Mouse (Mus musculus): ENCODE measurements around the gene Kmt5c. TPM values are rescaled to one million over a fixed set of nuclear protein-coding genes. Genes with fewer than 3 reads are reported as not detected.

The Kmt5c gene
- polyA plus RNA-seq (2017; shearing (Covaris generic)) = 10 to 100 TPM; 22.9 to 25.8 TPM

DNA sequence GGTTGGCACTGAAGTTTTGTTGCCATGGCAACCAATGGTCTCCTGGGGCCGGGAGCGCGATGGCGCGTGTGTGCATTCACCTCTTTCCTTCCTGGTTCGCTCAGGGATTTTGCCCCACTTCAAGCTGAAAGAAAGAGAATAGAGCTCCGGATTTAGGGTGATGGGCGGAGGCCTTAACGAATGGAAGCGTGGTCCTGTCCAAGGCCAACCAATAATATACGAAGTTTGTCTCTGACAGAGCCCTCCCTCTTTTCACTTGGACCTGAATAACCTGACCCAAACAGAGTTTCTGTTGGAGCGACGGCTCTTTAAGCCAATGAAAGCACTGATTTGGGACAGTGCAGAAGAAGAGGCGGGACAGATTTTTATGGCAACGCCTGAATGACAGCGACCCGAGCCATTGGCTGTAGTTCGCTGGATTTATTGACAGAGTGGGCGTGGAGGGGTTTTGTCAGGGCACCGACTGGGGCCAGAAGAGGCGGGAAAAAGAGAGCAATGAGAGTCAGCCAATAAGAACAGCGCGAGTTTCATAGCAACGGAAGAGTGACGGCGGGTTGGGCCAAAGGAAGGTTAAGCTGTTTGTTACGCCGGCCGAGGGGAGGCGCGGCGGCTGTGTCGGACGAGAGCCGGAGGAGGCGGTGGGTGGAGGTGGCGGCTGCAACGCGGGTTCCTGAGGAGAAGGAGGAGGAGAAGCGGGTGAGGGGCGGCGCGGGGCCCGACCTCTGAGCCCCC, at the start of gene Kmt5c:
Gene Kmt5c, plus strand, starts transcription at position 572 of the 732 bp plus-strand sequence.
- ATAC-seq = peak; percentile 84

GRCm38 (mm10) chr7:4690387-4690786, 49.5 kb upstream of the Kmt5c start, which contains the start of gene Brsk1:
Brsk1 (plus strand) TSS chr7:4690604.
- ATAC-seq = no peak

DNA sequence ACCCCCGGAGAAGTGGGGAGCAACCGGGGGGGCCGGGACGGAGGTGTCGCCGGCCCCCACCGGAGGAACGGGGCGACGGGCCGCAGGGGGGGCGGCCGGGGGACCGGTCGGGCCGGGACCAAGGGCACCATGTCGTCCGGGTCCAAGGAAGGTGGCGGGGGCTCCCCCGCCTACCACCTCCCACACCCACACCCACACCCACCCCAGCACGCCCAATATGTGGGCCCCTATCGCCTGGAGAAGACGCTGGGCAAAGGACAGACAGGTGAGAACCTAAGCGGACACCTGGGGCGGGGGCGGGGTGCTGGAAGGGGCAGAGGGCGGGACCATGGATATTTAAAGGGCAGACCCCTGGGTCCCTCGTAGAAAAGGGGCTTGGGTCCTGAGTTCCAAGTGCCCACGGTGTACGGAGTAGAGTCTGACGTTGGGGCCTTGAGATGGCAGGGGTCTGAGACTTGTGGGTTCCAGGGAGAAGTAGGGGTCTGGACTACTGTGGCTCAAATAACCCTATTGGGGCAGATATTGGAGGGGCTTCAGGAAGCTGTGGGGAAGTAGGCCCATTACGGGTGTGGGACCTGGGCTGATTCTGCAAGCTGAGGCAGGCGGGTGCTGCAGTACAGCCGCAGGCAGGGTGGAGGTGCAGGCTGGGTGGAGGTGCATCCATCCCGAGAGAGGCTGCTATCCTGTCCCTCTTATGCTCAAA, 48.8 kb upstream of the Kmt5c start:
- no peak for ATAC-seq

DNA sequence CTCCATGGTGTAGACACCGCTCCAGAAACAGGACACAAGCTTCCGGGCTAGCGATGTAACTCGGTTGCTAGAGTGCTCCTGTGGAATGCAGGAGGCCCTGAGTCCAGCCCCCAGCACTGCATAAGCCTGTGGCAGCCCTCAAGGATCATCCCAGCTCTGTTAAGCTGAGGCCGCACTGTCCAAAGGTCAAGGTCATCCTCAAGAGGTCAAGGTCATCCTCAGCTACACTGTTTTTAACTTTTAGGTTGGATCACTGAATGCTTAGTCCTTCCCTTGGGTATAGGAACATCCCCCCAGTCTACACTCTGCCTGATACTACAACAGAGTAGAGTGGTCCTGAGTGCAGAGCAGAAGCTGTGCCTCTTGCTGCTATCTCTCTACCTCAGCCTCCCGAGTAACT, 46.9 kb upstream of the Kmt5c start:
- no peak for ATAC-seq

- ATAC-seq = no peak
These were observed 37.6 kb upstream of the Kmt5c start for GRCm38 (mm10) chr7:4702334-4702733.

DNA sequence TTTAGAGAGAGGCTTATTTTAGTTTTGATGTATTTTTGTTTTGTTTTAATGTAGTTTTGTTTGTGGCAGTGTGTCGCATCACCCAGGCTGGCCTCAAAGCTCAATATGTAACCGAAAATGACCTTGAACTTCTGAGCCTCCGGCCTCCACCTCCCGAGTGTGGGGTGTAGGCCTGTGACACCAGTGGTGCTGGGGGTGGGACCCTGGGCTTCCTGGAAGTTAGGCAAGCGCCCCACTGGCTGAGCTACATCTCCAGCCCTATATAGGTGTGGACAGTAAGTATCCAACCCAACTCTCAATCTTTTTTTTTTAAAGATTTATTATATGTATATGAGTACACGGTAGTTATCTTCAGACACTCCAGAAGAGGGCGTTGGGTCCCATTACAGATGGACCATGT, 36.7 kb upstream of the Kmt5c start:
- no peak for ATAC-seq

- ATAC-seq = peak; percentile 45
These were observed 34.8 kb upstream of the Kmt5c start for GRCm38 (mm10) chr7:4705098-4705497.

DNA sequence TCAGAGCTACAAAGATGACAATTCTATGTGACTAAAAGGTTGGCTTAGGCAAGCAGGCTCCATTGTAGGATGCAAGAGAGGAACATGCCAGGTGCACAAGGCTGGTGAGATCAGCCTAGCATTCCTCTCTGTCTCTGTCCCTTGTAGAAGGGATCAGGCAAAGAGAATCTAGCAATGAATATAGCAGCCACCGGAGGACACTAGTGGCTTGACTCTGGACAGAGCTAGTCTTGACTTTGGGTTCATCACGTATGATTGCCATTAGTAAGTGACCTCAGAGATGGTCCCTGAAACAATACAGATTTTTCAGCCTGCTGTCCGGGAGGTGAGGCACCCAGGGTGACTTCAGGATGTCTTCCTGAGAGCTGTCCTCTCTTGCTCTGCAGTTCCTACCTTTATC, 27.3 kb upstream of the Kmt5c start:
- ATAC-seq = no peak

DNA sequence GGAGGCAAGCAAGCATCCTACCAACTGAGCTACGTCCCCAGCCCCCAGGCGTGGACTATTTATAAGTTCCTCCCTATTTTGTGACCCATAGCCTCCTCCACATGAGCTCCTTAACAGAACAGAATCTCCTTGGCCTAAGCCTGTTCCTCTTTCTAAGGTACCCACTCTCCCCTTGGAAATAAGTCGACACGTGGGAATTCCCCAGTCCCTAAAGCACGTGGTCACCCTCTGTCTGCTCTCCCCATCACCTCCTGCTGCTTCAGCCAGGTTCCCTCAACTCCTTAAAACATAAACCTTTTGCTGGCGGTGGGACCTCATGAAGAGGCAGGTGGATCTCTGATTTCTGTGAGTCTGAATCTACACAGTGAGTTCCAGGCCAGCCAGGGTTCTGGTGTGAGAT, 23.0 kb upstream of the Kmt5c start:
- no peak for ATAC-seq

- no peak for ATAC-seq
These were observed 20.6 kb upstream of the Kmt5c start for GRCm38 (mm10) chr7:4719276-4719675.

DNA sequence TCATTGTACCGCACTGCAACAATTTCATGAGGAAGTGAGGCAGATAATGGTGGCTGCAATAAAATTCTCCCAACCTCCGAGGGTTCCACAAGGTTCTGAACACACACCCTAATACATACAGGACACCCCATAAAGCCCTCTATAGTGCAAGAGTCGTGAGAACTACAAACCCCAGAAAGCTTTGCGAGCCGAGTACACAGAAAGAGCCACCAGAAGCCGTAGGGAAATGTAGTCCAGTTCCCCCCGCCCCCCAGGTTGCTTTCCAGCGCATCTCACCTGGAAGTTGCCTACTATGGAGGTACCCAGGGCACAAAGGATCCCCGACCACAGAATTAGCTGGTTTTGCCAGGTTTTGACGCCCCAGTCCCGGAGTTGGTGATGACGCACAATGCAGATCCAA, 16.4 kb upstream of the Kmt5c start:
- peak; percentile 67 for ATAC-seq

DNA sequence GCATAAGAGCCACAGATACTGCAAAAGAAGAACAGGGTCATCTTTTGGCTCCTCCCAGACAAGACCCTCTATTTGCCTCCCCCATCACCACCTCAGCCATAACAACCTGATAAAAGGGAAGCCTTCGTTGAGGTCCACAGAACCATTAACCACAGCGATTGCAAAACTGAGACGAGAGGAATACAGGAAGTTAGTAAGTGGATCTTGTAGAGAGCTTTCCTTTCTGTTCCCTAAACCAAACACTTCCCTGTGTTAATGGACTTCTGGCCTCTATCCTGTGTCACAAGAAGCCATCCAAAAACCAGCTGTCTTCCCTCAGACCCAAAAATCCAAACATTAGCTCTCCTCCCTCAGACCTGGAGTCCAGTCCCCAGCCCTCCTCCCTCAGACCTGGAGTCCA, 15.6 kb upstream of the Kmt5c start:
- no peak for ATAC-seq

- no peak for ATAC-seq
These were observed 14.7 kb upstream of the Kmt5c start, which contains the start of gene Tmem150b for GRCm38 (mm10) chr7:4725169-4725568. Tmem150b (minus strand) TSS chr7:4725249.

GRCm38 (mm10) chr7:4731090-4731489, 8.8 kb upstream of the Kmt5c start:
- no peak for ATAC-seq

DNA sequence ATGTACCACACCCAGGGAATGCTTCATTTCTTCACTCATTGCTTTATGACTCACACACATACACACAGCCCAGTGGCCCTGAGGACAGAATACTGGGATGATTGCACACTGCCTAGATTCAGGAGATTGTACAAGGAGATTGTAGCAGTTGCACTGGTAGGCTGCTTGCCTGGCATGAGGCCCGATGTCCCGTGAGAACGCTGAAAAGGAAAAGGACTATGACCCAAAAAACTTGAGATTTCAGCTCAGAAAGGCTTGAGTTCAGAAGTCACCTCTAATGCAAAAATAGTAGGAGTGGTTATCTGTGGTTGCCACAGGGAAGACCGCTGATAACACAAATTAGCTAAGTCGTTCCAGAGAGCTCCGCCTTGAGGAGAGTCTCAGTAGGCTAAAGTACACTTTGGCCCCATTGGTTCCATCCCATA, 6.9 kb upstream of the Kmt5c start:
- ATAC-seq = no peak

GRCm38 (mm10) chr7:4739041-4739543, 823 bp upstream of the Kmt5c start:
- ATAC-seq = peak; percentile 20

DNA sequence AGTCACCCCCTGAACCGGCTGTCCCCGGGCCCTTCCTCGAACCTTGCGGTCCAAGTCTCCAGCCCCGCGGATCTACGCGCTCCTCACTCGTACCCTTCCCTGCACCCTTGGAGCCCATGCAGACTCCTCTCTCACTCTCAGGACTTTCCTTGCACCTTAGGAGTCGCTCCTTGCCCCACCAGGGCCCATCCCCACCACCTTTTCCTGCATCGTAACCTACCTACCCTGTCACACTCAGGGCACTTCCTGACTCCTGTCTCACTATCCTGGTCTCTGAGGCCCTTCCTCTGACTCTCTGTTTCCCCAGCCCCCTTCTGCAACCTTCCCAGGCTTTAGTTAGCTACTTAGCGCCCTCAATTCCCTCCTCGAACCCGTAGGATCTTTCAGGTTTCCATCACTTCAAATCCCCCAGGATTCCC, 403 bp downstream of the Kmt5c start:
- no peak for ATAC-seq

DNA sequence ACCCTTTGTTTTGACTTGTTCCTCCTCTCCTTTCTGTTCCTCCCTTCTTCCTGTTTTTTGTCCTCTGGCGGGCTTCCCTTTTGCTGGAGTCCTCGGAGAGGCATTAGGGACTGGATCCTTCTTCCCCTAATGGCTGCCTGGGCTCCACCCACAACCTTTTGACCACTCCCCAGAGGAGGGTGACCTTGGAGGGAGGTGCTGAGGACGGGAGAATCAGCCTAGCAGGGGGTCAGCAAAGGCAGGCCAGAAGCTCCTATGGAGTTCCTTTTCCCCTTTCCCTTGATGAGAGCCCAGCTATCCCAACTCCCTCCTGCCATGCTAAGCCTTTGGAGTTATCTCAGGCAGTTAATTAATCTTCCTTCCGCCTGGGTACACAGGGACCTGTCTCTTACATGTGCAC, 1.2 kb downstream of the Kmt5c start:
- no peak for ATAC-seq

GRCm38 (mm10) chr7:4741672-4742481, 2.0 kb downstream of the Kmt5c start:
- ATAC-seq = no peak

- no peak for ATAC-seq
These were observed 2.5 kb downstream of the Kmt5c start for GRCm38 (mm10) chr7:4742482-4742819.

DNA sequence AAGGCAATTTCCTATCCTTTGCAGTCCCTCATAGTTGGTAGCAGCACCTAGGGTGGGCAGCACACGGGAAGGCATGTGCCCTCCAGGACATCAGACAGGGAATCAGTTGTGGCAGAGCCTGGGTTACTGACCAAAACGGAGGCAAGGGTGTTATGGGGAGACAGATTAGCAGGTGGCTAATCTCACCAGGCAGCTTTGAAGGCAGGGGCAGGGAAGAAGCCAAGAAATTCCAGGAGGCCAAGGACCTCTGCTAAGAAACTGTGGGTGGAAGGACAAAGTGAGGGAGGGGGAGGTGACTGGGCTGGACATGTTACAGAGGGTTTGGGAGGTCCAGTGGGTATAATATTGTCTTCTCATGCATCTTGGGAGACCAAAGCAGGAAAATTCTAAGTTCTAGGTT, 3.4 kb downstream of the Kmt5c start:
- no peak for ATAC-seq

DNA sequence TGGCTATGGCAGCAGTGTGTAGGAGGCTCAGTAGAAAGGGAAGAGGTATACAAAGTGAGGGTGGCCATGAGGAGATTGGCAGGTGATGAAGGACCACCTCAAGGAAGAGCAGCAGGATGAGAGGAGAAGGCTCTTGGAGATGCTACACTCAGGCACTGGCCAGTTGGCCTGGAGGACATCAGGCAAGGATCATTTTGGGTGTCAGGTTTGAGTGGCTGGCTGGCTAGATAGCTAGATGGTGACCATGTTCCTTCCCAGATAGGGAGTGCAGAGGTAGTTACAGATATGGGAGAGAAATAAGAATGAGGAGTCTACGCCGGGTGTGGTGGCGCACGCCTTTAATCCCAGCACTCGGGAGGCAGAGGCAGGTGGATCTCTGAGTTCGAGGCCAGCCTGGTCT, 5.0 kb downstream of the Kmt5c start:
- no peak for ATAC-seq

GRCm38 (mm10) chr7:4746326-4746980, 6.5 kb downstream of the Kmt5c start:
- no peak for ATAC-seq
